Mouse (Mus musculus): Measurements from ENCODE around the gene Ntf3. TPM values are rescaled to one million over a fixed set of nuclear protein-coding genes. Genes with fewer than 3 reads are reported as not detected.

Gene Ntf3
- total RNA-seq, 4 experiments from 2014 or later: 9.1 to 10.0 (median 9.8) TPM

GRCm38 (mm10) chr6:126106051-126106797 lies 60.5 kb downstream of the Ntf3 start:
- DNase-seq (ENCODE audit: low spot score in 2 of 2): peak; percentile 16 to 37

- no peak for DNase-seq (ENCODE audit: low spot score in 2 of 2)
Observed at GRCm38 (mm10) chr6:126105083-126105740, 61.5 kb downstream of the Ntf3 start.

- DNase-seq (ENCODE audit: low spot score in 2 of 2): no peak
Observed at GRCm38 (mm10) chr6:126102571-126102970, 64.1 kb downstream of the Ntf3 start.

GRCm38 (mm10) chr6:126102007-126102406 lies 64.7 kb downstream of the Ntf3 start:
- no peak for DNase-seq (ENCODE audit: low spot score in 2 of 2)

GRCm38 (mm10) chr6:126100579-126100978 lies 66.1 kb downstream of the Ntf3 start:
- DNase-seq (ENCODE audit: low spot score in 2 of 2): no peak

GRCm38 (mm10) chr6:126097471-126097870 lies 69.2 kb downstream of the Ntf3 start:
- no peak for DNase-seq (ENCODE audit: low spot score in 2 of 2)

GRCm38 (mm10) chr6:126096085-126096484 lies 70.6 kb downstream of the Ntf3 start:
- DNase-seq (ENCODE audit: low spot score in 2 of 2): peak; percentile 14 to 17

- DNase-seq (ENCODE audit: low spot score in 2 of 2): no peak
Observed at GRCm38 (mm10) chr6:126095041-126095440, 71.7 kb downstream of the Ntf3 start.

GRCm38 (mm10) chr6:126092026-126092425 lies 74.7 kb downstream of the Ntf3 start:
- DNase-seq (ENCODE audit: low spot score in 2 of 2): no peak

GRCm38 (mm10) chr6:126090063-126090462 lies 76.6 kb downstream of the Ntf3 start:
- DNase-seq (ENCODE audit: low spot score in 2 of 2): no peak

GRCm38 (mm10) chr6:126088489-126089265 lies 78.0 kb downstream of the Ntf3 start:
- no peak for DNase-seq (ENCODE audit: low spot score in 2 of 2)

- DNase-seq (ENCODE audit: low spot score in 2 of 2): no peak
Observed at GRCm38 (mm10) chr6:126086321-126086950, 80.3 kb downstream of the Ntf3 start.

- DNase-seq (ENCODE audit: low spot score in 2 of 2): no peak
Observed at GRCm38 (mm10) chr6:126080531-126080930, 86.2 kb downstream of the Ntf3 start.

- no peak for DNase-seq (ENCODE audit: low spot score in 2 of 2)
Observed at GRCm38 (mm10) chr6:126057706-126058105, 109.0 kb downstream of the Ntf3 start.

GRCm38 (mm10) chr6:126053136-126053535 lies 113.6 kb downstream of the Ntf3 start:
- DNase-seq (ENCODE audit: low spot score in 2 of 2): no peak
